Mouse (Mus musculus): ENCODE results near the gene Tfpt.

- no peak for TF ChIP-seq CTCF (IDR thresholded peaks at IDR 0.05; ENCODE audit: low read depth, low read length)
- no peak for TF ChIP-seq GATA1 (IDR thresholded peaks at IDR 0.05; ENCODE audit: borderline replicate concordance, low read length)
- no peak for TF ChIP-seq TAL1 (conservative IDR thresholded peaks at IDR 0.05; ENCODE audit: low read depth, low read length)
- TF ChIP-seq GATA2 (IDR thresholded peaks at IDR 0.05; ENCODE audit: borderline replicate concordance, low read depth, low read length) = no peak
These were observed 15.8 kb upstream of the Tfpt start for GRCm38 (mm10) chr7:3645488-3646025.

Measured in G1E (cell line).